Mouse (Mus musculus) left cerebral cortex, postnatal 36 days (tissue): Measurements from ENCODE around the gene Zcchc2. TPM values are rescaled to one million over a fixed set of nuclear protein-coding genes. Genes with fewer than 3 reads are reported as not detected.

Source experiments
- DNase-seq, 2 experiments: peaks; one replicate each; pipeline ENCODE4 v3.0.0; 2021 to 2022; ENCODE audit warnings: low spot score in 2 of 2, mixed read lengths in 1 of 2
- intact Hi-C: fragments of 180-260 bp; cut with DNase I; formaldehyde crosslinking; loops from one replicate; pipeline ENCODE4 v1.15.1; 2025
- total RNA-seq, 2 experiments: library from RNA; stranded (reverse); gene quantifications; 2 replicates each; pipeline ENCODE4 v1.2.3; 2021

Zcchc2 gene
- total RNA-seq: 10 to 100 TPM; 24.3 to 24.4 TPM

DNA sequence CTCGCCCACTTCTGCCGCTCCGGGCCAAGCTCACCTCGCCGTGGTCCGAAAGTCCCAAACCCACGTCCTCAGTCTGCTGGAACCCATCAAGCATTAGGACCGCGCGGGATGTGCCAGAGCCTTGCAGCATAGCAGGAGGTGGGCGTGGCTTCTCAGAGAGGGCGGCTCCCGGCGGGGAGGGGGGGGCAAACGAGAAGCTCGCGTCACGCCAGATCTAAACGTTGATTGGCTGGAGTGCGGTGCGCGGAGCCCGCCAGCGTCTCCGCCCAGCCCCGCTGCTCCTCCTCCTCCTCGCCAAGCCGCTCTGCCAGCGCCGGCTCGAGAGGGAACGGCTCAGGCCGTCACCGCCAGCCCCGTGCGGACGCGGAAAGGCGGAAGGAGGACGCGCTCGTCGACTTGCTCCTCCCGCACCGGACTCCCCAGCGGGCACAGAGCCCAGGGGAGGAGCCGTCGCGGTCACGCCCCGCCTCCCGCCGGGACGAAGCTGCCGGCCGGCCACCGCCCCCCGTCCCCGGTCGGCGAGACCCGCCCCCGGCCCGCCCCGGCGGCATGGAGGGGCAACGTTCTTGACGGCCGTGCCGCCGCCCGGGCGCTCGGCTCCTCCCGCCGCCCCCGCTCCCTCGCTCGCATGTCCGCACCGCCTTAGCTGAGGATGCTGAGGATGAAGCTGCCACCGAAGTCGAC lies at the start of gene Zcchc2:
Zcchc2 (plus strand) TSS at position 269 of the 684 bp plus-strand sequence.
- intact Hi-C loops: loop anchor here (2.0 to 10.0 kb wide), 5 partner anchors 45 to 325 kb away; partner anchors contain the start of genes Phlpp1, Pign, Relch and Tnfrsf11a
- peak; percentile 98 to 99 for DNase-seq

- DNase-seq: peak in 1 of 2 experiments; percentile 29
- intact Hi-C loops: loop anchor here (2.0 kb wide), 1 partner anchor 46 kb away; the partner anchor contains the start of gene Zcchc2
Observed at GRCm38 (mm10) chr1:105944927-105945580, 45.2 kb upstream of the Zcchc2 start.

DNA sequence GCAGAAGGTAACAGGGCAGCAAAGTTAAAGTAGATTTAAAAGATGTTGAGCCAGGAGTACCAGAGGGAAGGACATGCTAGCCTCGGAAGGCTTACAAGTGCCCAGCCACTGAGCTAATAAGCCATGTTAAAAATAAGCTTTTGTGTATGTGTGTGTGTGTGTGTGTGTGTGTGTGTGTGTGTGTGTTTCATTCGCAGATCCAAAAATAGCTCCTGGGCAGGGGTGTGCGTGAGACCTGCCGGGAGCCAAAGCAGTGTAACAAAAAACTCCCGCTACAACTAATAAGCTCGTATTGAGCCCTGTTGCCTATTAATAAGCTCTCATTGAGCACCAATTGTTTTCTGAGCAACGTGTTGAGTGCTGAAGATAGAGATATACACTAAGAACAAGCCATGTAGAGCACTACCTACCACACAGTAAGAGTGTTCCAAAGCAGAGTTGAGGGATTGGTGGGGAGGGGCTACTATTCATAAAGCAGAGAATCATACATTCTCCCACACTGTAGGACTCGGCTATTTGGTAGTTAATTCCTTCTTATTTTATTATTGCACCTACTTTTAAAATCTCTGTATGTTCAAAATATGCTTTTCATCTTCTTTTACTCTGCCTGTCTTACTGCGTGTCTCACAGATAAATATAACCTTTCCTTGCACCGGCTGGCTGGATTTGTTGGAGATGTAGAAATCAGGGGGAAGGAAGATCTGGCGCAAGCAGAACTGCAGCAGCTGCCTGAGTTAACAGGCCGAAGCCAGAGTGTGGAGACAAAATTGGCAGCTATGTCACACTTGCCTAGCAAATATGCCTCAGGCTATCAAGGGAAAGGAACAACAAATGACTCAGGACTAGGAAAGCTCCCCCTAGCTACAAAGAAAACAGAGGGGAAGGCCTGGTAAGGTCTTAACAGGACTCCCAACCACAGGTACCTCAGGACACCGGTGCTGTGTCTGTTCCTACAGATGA lies 43.3 kb upstream of the Zcchc2 start:
- intact Hi-C loops: no loop called here
- peak; percentile 69 to 72 for DNase-seq

- no peak for DNase-seq
- intact Hi-C loops: no loop called here
Observed at GRCm38 (mm10) chr1:105948352-105948751, 41.9 kb upstream of the Zcchc2 start.

DNA sequence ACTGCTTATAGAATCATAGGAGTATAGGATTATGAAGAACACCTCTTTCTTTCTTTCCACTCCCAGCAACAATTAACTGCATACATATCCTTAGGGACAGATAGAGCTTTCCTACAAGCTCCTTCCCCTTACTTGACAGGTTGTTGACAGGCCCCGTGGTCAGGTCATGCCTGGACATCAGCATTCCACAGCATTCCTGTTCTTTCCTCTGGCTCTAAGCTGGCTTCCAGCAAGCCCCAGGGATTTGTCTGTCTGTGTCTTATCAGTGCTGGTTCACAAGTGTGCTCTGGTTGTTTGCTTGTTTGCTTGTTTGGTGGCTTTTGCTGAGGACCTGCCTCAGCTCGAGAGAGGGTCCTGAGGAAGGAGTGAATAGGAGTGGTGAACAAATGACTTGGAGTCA lies 36.6 kb upstream of the Zcchc2 start:
- intact Hi-C loops: no loop called here
- DNase-seq: no peak

- intact Hi-C loops: no loop called here
- no peak for DNase-seq
Observed at GRCm38 (mm10) chr1:105954047-105954446, 36.2 kb upstream of the Zcchc2 start.

DNA sequence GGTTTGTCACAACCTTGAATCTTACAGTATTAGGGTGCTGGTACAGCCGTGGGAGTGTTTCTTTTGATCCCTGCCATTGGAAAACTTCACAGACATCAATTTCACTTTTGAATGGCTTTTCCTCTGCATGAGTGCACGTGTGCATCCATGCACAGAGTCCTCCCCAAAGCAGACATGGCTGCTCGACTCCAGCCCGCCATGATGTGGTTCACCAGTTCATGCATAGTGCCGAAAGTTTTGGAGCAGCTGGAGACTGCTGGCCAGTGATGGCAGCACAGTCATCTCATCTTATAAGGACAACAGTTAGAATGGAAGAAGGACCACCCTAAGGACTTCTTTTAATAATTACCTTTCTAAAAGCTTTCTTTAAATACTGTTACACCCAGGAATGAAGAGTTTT lies 34.1 kb upstream of the Zcchc2 start:
- no peak for DNase-seq
- intact Hi-C loops: no loop called here

GRCm38 (mm10) chr1:105961472-105961871 lies 28.7 kb upstream of the Zcchc2 start:
- intact Hi-C loops: no loop called here
- DNase-seq: no peak

DNA sequence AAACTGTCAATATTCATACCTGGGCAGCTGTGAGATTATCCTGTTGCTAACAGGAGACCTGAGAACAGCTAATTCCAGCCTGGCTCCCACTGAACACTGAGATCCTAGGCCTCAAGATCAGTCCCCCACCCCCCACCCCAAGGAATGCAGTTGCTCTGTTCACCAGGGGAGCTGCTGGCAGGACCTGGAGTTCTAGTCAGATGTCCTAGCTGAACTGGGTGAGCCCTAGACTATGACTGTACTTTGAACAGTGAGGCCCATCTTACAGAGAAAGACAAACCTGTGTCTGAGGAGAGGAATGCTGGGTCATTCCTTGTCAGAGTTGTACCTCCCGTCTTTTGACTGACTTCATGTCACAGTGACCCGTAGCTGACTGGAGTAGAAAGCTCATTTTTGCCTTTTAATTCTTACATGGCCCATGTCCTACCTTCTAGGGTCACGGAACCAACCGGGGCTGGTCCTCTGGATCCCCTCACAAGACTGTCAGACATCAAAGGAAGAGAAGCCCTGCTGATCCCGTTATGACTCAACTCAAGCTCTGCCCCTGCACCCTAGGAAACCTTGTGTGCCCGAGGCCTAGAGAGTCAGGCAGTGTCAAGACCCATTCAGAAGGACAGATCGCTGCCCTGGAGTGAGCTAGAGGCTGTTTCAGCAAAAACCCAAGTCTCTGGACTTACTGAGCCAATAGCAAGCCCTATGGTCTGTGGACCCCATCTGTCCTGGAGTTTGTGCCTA lies 28.0 kb upstream of the Zcchc2 start:
- no peak for DNase-seq
- intact Hi-C loops: no loop called here

- intact Hi-C loops: no loop called here
- DNase-seq: no peak
Observed at GRCm38 (mm10) chr1:105962852-105963251, 27.4 kb upstream of the Zcchc2 start.

DNA sequence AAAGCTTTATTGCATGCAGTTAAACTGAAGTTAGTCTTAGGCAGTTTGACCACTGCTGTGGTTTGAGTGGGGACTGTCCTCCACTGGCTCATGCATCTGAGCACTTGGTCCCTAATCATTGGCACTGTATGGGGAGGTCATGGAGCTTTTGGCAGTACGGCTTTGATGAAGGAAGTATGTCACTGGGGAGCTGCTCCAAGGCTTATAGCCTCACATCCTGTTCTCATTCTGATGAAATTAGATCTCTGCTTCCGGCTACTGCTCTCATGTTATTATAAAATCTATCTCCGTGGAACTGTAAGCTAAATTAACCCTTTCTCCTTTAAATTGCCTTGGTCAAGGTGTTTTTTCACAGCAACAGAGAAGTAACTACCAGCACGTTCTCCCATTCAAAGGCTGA lies 25.7 kb upstream of the Zcchc2 start:
- intact Hi-C loops: no loop called here
- no peak for DNase-seq

DNA sequence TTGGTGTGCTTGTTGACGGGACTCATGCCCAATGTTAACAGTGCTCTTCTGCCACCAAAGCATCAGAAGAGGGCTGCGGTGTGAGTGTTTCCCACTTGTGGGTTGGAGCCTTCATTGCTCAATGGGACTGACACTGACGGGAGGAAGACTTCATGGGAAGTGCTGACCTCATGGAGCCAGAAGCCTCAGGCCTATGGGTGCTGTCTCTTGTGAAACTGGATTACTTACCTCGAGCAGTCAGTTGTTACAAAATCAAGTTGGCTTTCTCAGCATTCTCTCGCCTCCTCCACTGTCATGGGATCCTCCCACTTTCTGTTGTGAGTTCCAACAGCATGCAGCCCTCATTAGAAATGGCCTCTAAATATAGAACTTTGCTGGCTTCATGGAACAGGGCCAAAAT lies 25.0 kb upstream of the Zcchc2 start:
- intact Hi-C loops: no loop called here
- DNase-seq: no peak

GRCm38 (mm10) chr1:105971490-105972170 lies 18.6 kb upstream of the Zcchc2 start:
- intact Hi-C loops: no loop called here
- no peak for DNase-seq

DNA sequence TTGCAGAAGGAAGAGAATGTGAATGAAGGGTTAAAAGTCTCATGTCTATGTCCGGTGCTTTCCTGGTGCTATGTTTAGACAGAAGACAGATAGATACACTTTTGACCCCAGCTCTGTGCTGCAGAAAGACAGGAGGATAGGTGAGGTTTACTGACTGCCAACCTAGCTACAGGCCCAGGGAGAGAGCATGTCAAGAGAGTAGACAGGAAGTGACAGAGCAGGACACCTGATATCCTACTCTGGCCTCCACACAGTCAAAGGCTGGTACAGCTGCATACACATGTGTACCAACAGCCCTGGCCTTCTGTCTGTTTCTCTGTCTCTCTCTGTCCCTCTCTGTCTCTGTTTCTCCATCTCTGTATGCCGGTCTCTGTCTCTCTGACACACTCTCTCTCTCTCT lies 16.2 kb upstream of the Zcchc2 start:
- no peak for DNase-seq
- intact Hi-C loops: no loop called here

GRCm38 (mm10) chr1:105977446-105978094 lies 12.6 kb upstream of the Zcchc2 start:
- intact Hi-C loops: no loop called here
- DNase-seq: no peak

- DNase-seq: no peak
- intact Hi-C loops: no loop called here
Observed at GRCm38 (mm10) chr1:105980849-105981610, 9.2 kb upstream of the Zcchc2 start.

DNA sequence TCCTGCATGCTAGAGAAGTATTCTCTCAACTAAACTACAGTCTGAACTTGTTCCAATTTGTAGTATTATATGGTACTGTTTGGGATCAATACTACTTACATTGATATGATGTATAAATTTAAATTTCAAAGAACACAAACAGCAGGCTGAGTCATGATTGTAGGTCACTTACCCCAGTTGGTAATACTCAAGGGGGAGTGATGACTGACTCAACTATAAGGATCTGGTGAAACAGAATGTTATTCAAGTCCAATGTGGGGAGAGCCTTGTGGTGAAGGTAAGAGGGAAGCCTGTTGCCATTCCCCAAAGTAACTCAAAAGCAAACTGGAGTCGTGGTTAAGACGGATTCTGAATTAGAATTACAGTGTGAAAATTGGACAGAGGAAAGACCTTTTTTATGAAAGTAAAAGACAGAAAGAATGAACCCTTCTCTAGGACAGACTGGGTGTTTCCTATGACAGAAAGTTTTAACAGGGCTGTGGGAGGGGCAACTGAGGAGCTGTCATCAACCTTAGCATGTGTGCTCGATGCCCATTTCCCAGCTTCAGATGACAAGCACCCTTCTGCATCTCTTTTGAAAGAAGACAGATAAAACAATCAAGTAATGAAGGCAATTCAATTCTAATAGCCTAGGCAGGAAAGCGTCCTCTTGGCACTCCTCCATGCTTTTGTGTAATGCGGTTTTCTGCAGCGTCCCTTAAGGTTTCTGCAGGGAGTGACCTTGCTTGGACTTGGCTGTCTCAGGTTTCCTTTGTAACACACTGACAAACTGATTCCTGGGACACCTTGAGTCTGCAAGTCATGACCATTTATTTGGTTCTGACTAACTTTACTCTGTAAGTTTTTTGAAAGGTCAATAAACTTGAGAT lies 7.5 kb upstream of the Zcchc2 start:
- intact Hi-C loops: no loop called here
- DNase-seq: no peak
